Mouse (Mus musculus): ENCODE measurements around the gene Pigyl.
A peak's percentile ranks its signal among the peaks of the same experiment; 100 is the strongest.
"Not testable (repeated sequence)": the region's sequence is repeated elsewhere in the genome, so short reads cannot be mapped to it uniquely, and the experiment has no call there.

The Pigyl gene

DNA sequence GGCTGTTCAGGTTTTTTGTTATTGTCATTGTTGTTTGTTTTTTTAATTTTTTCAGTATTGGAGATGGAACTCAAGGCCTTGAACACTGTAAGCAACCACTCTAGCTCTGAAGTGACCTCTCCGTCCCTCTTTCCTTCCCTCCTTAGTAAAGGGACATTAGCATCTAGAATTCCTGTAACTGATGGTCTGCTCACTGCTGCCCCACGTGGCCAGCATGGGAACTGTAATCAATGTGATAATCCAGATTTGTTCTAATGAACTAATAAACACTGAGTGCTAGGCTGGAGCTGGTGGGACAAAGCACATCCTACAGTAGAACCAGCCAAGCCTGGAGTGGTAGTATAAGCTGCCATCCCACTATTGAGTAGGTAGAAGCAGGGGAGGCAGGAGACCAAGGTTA, 18.2 kb upstream of the Pigyl start:
- peak; percentile 58 for DNase-seq (ENCODE audit: low read depth, low spot score)

GRCm38 (mm10) chr9:22139746-22140145, 16.9 kb upstream of the Pigyl start:
- DNase-seq (ENCODE audit: low read depth, low spot score) = no peak

- DNase-seq (ENCODE audit: low read depth, low spot score) = peak; percentile 87
Measured at GRCm38 (mm10) chr9:22143108-22144037, 13.3 kb upstream of the Pigyl start.

GRCm38 (mm10) chr9:22144304-22144965, 12.2 kb upstream of the Pigyl start:
- DNase-seq (ENCODE audit: low read depth, low spot score) = no peak

- DNase-seq (ENCODE audit: low read depth, low spot score) = peak; percentile 76
Measured at GRCm38 (mm10) chr9:22149426-22150248, 7.0 kb upstream of the Pigyl start.

DNA sequence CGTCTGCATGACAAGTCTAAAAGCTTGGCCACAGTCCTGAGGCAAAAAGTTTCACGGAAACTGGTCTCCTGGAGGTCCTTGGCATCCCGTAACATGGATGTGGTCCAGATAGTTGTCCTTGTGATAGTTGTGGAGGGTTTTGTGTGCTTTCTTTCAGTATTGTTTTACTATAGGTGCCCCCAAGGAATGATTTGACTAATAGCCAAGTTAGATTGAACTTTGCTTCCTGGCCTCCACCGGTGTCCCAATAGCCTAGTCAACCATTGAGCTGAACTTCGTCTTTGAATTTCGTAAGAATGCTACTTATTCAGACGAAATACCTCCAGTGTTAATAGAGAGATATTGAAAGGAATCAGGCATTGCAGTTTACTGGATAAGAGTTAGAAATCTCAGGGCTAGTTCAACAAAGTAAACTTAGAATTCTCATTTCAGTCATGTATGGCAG, 6.4 kb upstream of the Pigyl start:
- not testable (repeated sequence) for DNase-seq (ENCODE audit: low read depth, low spot score)

DNA sequence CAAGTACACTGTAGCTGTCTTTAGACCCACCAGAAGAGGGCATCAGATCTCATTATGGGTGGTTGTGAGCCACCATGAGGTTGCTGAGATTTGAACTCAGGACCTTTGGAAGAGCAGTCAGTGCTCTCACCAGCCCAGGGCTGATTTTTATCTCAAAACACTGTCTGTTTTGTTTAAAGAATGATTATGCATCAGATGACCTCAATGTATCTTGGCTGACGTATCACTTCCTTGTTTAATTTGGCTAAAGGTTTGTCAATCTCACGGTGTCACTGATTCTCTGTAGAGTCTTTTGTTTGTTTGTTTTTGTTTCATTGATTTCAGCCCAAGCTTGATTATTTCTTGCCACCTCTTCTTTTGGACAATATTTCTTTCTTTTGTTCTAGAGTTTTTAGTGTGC, 5.7 kb upstream of the Pigyl start:
- no peak for DNase-seq (ENCODE audit: low read depth, low spot score)

DNA sequence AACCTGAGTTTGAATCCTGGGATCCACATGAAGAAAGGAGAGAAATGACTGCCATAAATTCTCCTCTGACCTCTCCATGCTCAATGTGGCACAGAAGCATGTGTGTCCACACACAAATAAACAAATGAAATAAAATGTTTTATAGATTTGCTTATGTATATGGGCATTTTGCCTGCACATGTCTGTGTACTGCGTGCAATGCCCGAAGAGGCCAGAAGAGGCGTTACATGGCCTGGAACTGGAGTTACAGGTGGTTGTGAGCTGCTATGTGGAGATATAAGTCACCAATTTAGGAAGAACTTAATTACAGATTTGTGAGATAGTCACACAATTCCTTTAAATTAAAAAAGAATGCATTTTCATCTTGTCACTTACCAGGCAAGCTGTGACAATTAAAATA, 2.8 kb upstream of the Pigyl start:
- peak; percentile 55 for DNase-seq (ENCODE audit: low read depth, low spot score)

DNA sequence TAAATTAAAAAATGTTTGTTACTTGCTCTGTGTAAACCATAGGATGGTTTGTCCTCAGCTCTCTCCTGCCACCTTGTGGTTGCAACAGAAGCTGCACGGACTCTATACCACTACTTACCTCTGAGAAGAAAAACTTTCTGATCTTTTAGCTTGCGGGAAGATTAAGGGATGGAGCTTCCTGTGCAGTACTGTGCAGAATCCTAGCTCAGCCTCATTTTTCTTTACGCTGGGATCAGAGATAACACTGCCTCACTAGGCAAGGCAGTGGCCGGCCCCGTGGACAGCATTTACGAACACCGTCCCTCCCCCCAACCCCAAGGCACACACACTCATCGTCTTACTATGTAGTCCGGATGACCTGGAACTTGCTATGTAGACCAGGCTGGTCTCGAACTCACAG, 1.0 kb upstream of the Pigyl start:
- peak; percentile 86 for DNase-seq (ENCODE audit: low read depth, low spot score)

GRCm38 (mm10) chr9:22157516-22158265, 1.0 kb downstream of the Pigyl start:
- peak; percentile 20 for DNase-seq (ENCODE audit: low read depth, low spot score)

DNA sequence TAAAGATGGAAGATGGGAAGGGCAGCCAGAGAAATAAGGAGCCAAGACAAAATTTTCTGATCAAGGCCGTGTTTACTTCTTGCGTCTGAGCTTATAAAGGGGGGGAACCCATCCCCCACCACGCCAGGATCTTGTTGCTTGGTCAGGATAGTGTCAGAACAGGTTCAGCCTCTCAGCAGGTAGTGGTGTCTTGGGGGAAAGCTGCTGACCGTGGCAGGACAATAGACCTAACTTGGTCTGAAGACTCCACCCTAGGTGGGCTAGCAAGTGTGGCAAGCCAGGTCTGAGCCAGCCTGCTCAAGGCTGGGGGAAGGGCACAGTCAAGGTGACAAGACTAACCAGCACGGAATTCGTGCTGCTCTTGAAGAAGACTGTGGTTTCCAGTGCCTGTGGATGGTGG, 4.7 kb downstream of the Pigyl start:
- peak; percentile 83 for DNase-seq (ENCODE audit: low read depth, low spot score)

- peak; percentile 44 for DNase-seq (ENCODE audit: low read depth, low spot score)
Measured at GRCm38 (mm10) chr9:22162305-22162704, 5.7 kb downstream of the Pigyl start.

DNA sequence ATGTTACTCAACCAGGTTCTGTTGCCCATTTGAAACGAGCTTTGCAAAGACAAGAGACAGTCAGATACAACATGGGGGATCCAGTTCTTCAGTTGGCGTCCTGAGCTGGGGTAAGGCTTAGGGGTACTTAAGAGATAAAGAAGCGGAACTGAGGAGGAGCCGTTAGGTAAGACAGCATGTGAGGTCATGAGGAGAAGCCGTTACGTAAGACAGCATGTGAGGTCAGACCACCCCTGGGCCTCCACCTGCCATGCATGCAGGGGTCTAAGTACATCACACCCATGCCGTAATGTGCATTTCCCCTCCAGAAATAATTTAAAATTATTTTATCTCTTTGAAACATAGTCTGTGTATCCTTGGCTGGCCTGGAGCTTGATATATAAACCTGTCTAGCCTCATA, 6.3 kb downstream of the Pigyl start:
- no peak for DNase-seq (ENCODE audit: low read depth, low spot score)

- peak; percentile 80 for DNase-seq (ENCODE audit: low read depth, low spot score)
Measured at GRCm38 (mm10) chr9:22164711-22165668, 8.3 kb downstream of the Pigyl start.

- peak; percentile 77 for DNase-seq (ENCODE audit: low read depth, low spot score)
Measured at GRCm38 (mm10) chr9:22165964-22166363, 9.3 kb downstream of the Pigyl start.

DNA sequence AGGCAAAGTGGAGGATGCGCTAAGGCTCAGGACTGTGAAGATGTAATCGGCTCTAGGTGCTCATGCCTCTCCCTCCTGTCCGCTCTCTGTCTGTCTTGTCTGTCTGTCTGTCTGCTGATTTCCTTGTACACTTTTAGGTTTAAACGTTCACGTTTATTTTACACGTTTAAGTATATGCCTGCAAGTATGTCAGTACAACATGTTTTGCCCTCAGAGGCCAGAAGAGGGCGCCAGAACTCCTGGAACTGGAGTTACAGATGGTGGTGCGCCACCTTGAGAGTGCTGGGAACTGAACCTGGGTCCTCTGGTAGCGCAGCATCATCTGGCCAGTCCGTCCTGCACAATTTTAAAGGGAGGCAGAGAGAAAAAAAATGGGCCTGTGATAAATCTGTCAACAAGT, 10.0 kb downstream of the Pigyl start:
- DNase-seq (ENCODE audit: low read depth, low spot score) = peak; percentile 61

- DNase-seq (ENCODE audit: low read depth, low spot score) = no peak
Measured at GRCm38 (mm10) chr9:22167751-22168150, 11.1 kb downstream of the Pigyl start.

- DNase-seq (ENCODE audit: low read depth, low spot score) = no peak
Measured at GRCm38 (mm10) chr9:22169327-22169726, 12.7 kb downstream of the Pigyl start.

DNA sequence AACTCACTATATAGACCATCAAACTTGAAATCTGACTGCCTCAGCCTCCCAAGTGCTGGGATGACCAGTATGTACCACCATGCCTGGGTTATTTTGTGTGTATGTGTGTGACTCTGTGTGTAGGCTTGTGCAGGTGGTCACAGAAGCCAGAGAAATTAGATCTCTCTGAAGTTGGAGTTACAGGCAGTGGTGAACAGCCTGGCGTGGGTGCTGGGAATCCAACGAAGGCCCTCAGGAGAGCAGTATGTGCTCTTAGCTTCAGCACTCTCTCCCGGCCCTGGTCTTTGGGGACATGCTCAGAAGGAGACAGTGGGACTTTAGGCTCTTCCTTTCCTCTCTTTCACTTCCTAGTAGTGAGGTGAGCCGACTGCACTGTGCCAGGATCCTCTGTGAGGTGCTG, 15.7 kb downstream of the Pigyl start:
- no peak for DNase-seq (ENCODE audit: low read depth, low spot score)

- DNase-seq (ENCODE audit: low read depth, low spot score) = peak; percentile 68
Measured at GRCm38 (mm10) chr9:22188025-22188611, 31.5 kb downstream of the Pigyl start, which contains the start of gene Zfp872. Gene Zfp872 (plus strand): TSS chr9:22188090.

Data from ZHBTc4 (cell line).